Mouse (Mus musculus) C2C12 (cell line): ENCODE data around the gene Mrpl37. TPM values are rescaled to one million over a fixed set of nuclear protein-coding genes. Genes with fewer than 3 reads are reported as not detected.

Experiments used
- H3K27me3 ChIP-seq: one replicate; pipeline ENCODE4 v1.6.1; 2011; ENCODE audit not compliant: control insufficient read depth, insufficient read depth, insufficient read length
- H3K36me3 ChIP-seq: one replicate; pipeline ENCODE4 v1.6.1; 2011; ENCODE audit not compliant: control insufficient read depth, insufficient read depth
- H3K4me3 ChIP-seq: one replicate; pipeline ENCODE4 v1.5.1; 2011; ENCODE audit warnings: mild to moderate bottlenecking, control low read depth; ENCODE audit not compliant: poor library complexity, insufficient read depth, severe bottlenecking
- H3K79me2 ChIP-seq: one replicate; pipeline ENCODE4 v1.6.1; 2011; ENCODE audit not compliant: control insufficient read depth, insufficient read depth
- H3K79me3 ChIP-seq: one replicate; pipeline ENCODE4 v1.6.1; 2011; ENCODE audit warnings: low read depth, control low read depth
- H3ac ChIP-seq: one replicate; pipeline ENCODE3; 2011; ENCODE audit warnings: low read depth; ENCODE audit not compliant: control insufficient read depth, insufficient read length
- CEBPB ChIP-seq: IDR thresholded peaks from one replicate; pipeline ENCODE4 v1.6.1; 2011; ENCODE audit warnings: low read depth, mild to moderate bottlenecking, control low read depth, moderate library complexity
- CTCF ChIP-seq: IDR thresholded peaks from one replicate; pipeline ENCODE4 v1.5.1; 2011; ENCODE audit not compliant: control insufficient read depth, insufficient read depth, insufficient read length
- FOSL1 ChIP-seq: IDR thresholded peaks from one replicate; pipeline ENCODE4 v1.8.0; 2011; ENCODE audit warnings: mild to moderate bottlenecking, low read length; ENCODE audit not compliant: poor library complexity, insufficient read depth, severe bottlenecking
- MAX ChIP-seq: IDR thresholded peaks from one replicate; pipeline ENCODE4 v1.6.1; 2011; ENCODE audit warnings: mild to moderate bottlenecking, control low read depth
- MYOD1 ChIP-seq: IDR thresholded peaks from one replicate; pipeline ENCODE4 v1.6.1; 2011; ENCODE audit warnings: low read depth; ENCODE audit not compliant: control insufficient read depth, insufficient read length
- MYOG ChIP-seq: IDR thresholded peaks from one replicate; pipeline ENCODE4 v1.6.1; 2011; ENCODE audit not compliant: control insufficient read depth, insufficient read length; ENCODE audit errors: extremely low read depth
- USF1 ChIP-seq: IDR thresholded peaks from one replicate; pipeline ENCODE4 v1.6.1; 2011; ENCODE audit warnings: low read depth, mild to moderate bottlenecking, control low read depth, moderate library complexity
- polyA plus RNA-seq: library from polyadenylated mRNA; unstranded; fragments of >200 nt; fragmentation: generic; extraction: Trizol; gene quantifications from one replicate; pipeline ENCODE4 v1.2.1, GENCODE M21; 2012; ENCODE audit warnings: missing spikeins

Gene Mrpl37
- polyA plus RNA-seq, 1 experiment: 75.5 TPM

DNA sequence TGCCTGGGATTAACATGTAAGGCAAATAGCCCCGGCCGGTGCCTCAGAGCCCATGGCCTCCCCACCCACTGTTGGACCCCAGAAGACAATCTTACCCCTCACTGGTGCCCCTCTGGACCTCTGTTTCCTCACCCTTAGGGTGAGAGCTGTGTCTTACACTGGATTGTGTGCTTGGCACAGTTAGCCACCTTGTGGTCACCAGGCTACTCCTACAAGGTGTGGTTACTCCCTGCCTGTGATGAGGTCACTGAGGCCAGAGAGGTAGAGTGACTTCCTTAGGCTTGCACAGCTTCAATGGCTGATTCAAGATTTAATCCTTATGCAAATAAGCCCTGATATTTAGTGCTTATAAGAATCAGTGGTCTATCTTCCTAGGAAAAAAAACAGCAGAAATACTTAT lies 29.7 kb downstream of the Mrpl37 start:
- no peak overlapping the region for H3K4me3 ChIP-seq
- H3ac ChIP-seq: no peak overlapping the region
- no peaks in the 10 kb centered on the region for H3K79me3 ChIP-seq
- H3K27me3 ChIP-seq: no peaks in the 10 kb centered on the region
- TF ChIP-seq MYOG: no peak
- TF ChIP-seq CTCF: no peak
- TF ChIP-seq FOSL1: no peak
- no peak for TF ChIP-seq CEBPB
- TF ChIP-seq MAX: no peak
- TF ChIP-seq USF1: no peak
- no peak for TF ChIP-seq MYOD1
- H3K79me2 ChIP-seq: no peaks in the 10 kb centered on the region
- H3K36me3 ChIP-seq: peaks cover 44% of the 10 kb centered on the region

DNA sequence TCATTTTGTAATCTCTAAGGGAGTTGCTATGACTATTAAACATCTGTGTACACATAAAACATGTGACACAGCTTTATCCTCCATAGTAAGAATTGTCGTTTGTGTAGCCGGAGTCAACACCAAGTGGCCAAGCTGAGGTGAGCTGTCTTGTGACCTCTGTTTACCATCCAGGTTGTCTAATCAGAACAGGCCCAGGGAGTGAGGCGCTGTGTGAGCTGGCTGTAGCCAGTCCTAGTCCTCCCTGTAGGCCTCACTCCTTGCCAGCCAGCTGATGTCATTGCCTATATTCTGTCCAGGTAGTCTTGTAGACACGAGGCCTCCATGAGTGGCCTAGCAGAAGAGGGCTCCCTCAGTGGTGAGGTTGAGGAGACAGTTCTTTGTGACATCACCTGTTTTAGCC lies 31.0 kb downstream of the Mrpl37 start:
- TF ChIP-seq FOSL1 (no peak), MYOD1 (no peak), MAX (no peak), MYOG (no peak), CEBPB (no peak), USF1 (no peak), CTCF (no peak)
- H3K27me3 ChIP-seq: no peaks in the 10 kb centered on the region
- no peaks in the 10 kb centered on the region for H3K79me2 ChIP-seq
- no peak overlapping the region for H3K4me3 ChIP-seq
- no peak overlapping the region for H3ac ChIP-seq
- H3K36me3 ChIP-seq: peaks cover 40% of the 10 kb centered on the region
- no peaks in the 10 kb centered on the region for H3K79me3 ChIP-seq

DNA sequence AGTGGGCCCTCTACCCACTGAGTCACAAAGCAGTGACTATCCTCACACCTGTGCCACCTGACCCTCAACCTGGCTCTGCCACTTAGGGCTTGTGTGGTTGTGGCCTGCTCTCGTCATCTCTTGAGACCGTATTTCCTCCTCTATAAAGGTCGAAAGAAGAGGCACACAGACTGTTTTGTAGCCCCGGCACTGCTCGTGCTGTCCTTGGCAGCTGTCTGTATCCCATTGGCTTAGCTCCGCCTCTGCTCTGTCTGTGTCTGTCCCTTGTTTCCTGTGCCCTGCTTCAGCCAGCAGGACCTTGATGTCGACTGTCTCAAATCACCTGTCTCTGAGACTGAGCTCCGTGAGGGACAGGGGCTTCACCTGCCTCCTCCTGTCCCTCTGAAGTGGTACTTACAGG lies 40.2 kb downstream of the Mrpl37 start:
- Histone ChIP-seq H3ac (no peak overlapping the region), H3K36me3 (peaks cover 20% of the 10 kb centered on the region), H3K4me3 (no peak overlapping the region), H3K79me2 (no peaks in the 10 kb centered on the region), H3K27me3 (no peaks in the 10 kb centered on the region), H3K79me3 (peaks cover 2% of the 10 kb centered on the region)
- TF ChIP-seq MYOG (no peak), MYOD1 (no peak), USF1 (no peak), CEBPB (no peak), CTCF (no peak), MAX (no peak), FOSL1 (no peak)

DNA sequence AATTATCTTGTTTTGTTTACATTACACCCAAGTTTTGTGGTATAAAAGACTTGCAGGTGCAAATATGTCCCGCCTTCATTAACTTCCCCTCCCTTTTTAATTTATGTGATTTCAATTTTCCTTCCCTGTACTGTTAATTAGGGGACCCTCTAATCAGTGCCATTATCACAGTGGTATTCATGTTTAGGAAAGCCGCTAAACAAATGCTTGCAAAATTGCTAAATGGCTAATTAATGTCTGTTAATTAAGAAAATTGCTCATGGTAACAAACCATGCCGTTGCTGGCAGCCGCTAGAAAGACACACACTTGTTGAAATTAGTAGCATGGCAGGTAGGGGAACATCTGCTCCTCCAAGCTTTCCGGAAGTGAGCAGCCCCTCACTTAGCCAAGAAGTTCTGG lies 41.3 kb downstream of the Mrpl37 start:
- Histone ChIP-seq H3K4me3 (no peak overlapping the region), H3K79me3 (peaks cover 2% of the 10 kb centered on the region), H3K36me3 (peaks cover 16% of the 10 kb centered on the region), H3K79me2 (peaks cover 8% of the 10 kb centered on the region), H3ac (no peak overlapping the region), H3K27me3 (no peaks in the 10 kb centered on the region)
- TF ChIP-seq FOSL1 (no peak), MYOD1 (no peak), MYOG (no peak)

DNA sequence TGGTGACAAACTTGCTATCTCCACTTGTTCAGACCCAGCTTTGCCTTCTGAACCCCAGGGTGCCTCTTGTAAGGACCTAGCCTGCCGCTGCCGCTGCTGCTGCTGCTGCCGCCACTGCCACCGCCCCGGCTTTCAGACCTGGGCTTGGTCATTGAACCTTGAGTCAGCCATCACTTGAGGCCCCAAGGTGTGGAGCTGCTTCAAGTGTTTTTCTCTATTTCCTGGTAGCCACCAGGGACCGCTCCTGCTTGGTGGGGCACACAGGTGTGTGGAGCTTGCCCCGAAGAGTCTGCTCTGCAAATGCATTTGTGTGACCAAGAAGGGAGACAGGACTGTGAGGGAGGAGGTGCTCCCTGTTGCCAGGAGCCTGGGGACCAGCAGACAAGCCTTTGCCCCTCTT lies 41.8 kb downstream of the Mrpl37 start:
- TF ChIP-seq MYOG (no peak), CTCF (no peak), USF1 (no peak), CEBPB (no peak), MYOD1 (no peak), FOSL1 (no peak), MAX (no peak)
- H3K79me3 ChIP-seq: peaks cover 2% of the 10 kb centered on the region
- H3K4me3 ChIP-seq: no peak overlapping the region
- H3K27me3 ChIP-seq: no peaks in the 10 kb centered on the region
- H3K79me2 ChIP-seq: peaks cover 8% of the 10 kb centered on the region
- H3K36me3 ChIP-seq: peaks cover 14% of the 10 kb centered on the region
- H3ac ChIP-seq: no peak overlapping the region

DNA sequence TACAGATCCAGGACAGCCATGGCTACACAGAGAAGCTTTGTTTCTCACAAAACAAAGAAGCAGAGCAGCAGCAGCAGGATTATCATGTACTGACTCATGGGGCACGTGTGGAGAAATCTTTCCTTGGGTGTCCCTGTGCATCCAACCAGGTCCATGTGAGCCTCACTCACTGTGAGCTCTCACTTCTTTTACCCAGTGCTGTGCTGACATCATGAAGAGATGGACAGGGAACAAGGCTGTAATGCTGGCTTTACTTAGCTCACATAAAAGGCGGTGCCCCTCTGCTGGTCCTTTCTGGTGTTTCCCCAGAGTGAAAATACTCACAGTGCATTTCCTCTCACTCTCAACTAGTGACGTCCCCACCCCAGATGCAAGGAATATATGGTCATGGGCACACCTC lies 45.2 kb downstream of the Mrpl37 start:
- H3K4me3 ChIP-seq: no peak overlapping the region
- H3K79me3 ChIP-seq: peaks cover 2% of the 10 kb centered on the region
- no peak for TF ChIP-seq MYOD1
- TF ChIP-seq CTCF: no peak
- no peak for TF ChIP-seq CEBPB
- TF ChIP-seq USF1: no peak
- no peak for TF ChIP-seq MAX
- TF ChIP-seq MYOG: no peak
- TF ChIP-seq FOSL1: no peak
- H3K79me2 ChIP-seq: peaks cover 17% of the 10 kb centered on the region
- no peak overlapping the region for H3ac ChIP-seq
- no peaks in the 10 kb centered on the region for H3K36me3 ChIP-seq
- H3K27me3 ChIP-seq: no peaks in the 10 kb centered on the region
